Mouse (Mus musculus) cerebellum, postnatal 14 days (tissue): ENCODE data around the gene Samd14.

Experiments used
- DNase-seq, 2 experiments: peaks; one replicate each; pipeline ENCODE4 v3.0.0; 2021; ENCODE audit warnings: mixed read lengths in 2 of 2

Gene Samd14

DNA sequence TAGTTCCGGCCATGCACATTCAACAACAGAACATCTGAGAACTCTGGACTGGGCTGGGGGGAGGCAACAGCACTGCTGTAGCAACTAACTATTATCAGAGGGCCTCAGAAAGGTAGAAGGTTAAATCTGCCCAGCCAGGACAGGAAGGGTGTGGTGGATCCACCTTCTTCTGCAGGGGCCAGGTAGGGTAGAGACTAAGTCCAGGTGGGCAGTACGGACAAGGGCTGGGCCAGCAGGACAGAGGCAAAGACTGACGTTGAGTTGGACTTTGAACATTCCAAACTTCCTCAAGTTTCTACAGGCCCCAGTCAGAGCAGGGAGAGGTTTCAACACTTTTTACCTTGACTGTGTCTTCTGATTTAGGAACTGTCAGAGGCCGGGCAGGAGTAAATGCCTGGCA, 65.0 kb downstream of the Samd14 start:
- DNase-seq = no peak

DNA sequence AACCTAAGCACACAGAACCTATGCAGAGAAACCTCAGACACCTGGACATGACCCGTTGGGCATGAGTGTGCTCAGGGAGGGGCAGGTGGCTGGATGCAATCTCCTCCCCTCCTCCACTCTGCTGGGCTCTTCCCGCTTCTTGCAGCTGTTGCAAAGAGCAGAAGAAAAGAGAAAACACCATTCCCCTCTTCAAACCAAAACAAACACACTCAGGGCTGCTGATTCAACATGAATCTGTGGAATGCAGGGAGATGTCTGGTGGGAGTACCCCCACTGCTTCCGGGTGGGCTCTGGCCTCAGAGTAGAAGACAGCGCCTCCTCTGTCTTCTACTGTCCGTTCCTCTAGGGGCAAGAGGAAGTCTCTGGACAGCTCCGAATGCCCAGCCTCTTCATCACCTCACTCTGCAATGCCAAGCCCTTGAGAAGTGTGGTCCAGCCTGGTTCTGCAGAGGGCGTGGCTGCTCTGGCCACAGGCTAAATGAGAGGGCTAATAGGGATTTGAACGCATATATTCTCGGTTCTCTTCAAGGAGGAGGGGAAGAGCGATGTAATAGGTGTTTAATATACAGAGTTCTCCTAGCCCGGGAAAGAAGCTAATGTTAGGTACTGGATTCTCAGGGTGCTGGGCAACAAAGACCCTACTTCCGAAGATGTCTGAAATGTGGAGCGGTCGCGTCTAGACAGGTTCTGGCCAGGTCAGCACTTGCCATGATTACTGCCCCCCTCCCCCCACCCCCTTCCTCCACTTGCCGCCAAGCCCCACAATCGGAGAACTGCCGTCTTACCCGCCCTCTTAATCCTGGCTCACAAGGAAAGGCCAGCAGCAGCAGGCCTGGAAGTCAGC, 65.7 kb downstream of the Samd14 start:
- DNase-seq = no peak
